In genomic region chr15:84697611-84698011, GRCm38 (mm10) we compare ENCODE assay signal across 7 mouse cellular contexts. TPM values are rescaled to one million over a fixed set of nuclear protein-coding genes. Genes with fewer than 3 reads are reported as not detected.
A peak's percentile ranks its signal among the peaks of the same experiment; 100 is the strongest.
DNase-seq lines count a peak whose midpoint lies in the region; ATAC-seq and TF ChIP-seq lines count a peak whose summit lies in the region.

No protein-coding gene starts in this region.

- TF ChIP-seq POLR2A in testis, adult 2 months (IDR thresholded peaks at IDR 0.05; ENCODE audit: control insufficient read depth, low read depth, low read length): no peak

- H3K4me2 ChIP-seq in limb, embryonic 11.5 days (ENCODE audit: low read depth, severe bottlenecking): no peak overlapping the region
- H3K4me2 ChIP-seq in liver, embryonic 11.5 days: no peak overlapping the region

- H3K4me3 ChIP-seq in limb, embryonic 11.5 days (ENCODE audit: low read depth, low read length): no peak overlapping the region
- no peak overlapping the region for H3K4me3 ChIP-seq in testis, adult 2 months (ENCODE audit: control insufficient read depth, low read depth, low read length)
- H3K4me3 ChIP-seq in liver, embryonic 11.5 days (ENCODE audit: low read depth, low read length): no peak overlapping the region

- intact Hi-C loops in heart, postnatal 25 days (cut with DNase I): no loop called here

- DNase-seq in Muller cell, postnatal 12 days (ENCODE audit: inconsistent ontology term): peak; percentile 47
- DNase-seq in adrenal gland, adult 8-10 months: peak; percentile 55
- peak; percentile 79 for DNase-seq in heart, postnatal 25 days (ENCODE audit: low spot score)
- DNase-seq in limb, embryonic 11.5 days (ENCODE audit: low spot score): no peak
- DNase-seq in liver, embryonic 11.5 days (ENCODE audit: low spot score): no peak

- H3K27me3 ChIP-seq in limb, embryonic 11.5 days (ENCODE audit: control insufficient read depth, insufficient read depth, low read length): no peaks in the 10 kb centered on the region
- H3K27me3 ChIP-seq in testis, adult 2 months (ENCODE audit: control insufficient read depth, insufficient read depth, low read length): no peaks in the 10 kb centered on the region
- H3K27me3 ChIP-seq in liver, embryonic 11.5 days (replicated peaks; ENCODE audit: control insufficient read depth, insufficient read depth, low read length): no peaks in the 10 kb centered on the region

- H3K27ac ChIP-seq in limb, embryonic 11.5 days (replicated peaks; ENCODE audit: low read depth, low read length): peak overlapping the region; percentile 70
- H3K27ac ChIP-seq in testis, adult 2 months (ENCODE audit: control insufficient read depth, insufficient read depth, low read depth, low read length): peak overlapping the region; percentile 62; the same call in 1 of the 2 replicates
- no peak overlapping the region for H3K27ac ChIP-seq in liver, embryonic 11.5 days (ENCODE audit: low read depth, low read length)

- peaks cover 14% of the 10 kb centered on the region for H3K4me1 ChIP-seq in limb, embryonic 11.5 days (ENCODE audit: control insufficient read depth, insufficient read depth, low read length)
- H3K4me1 ChIP-seq in testis, adult 2 months (ENCODE audit: control insufficient read depth, insufficient read depth, low read length): peaks cover 7% of the 10 kb centered on the region
- no peaks in the 10 kb centered on the region for H3K4me1 ChIP-seq in liver, embryonic 11.5 days (replicated peaks; ENCODE audit: control insufficient read depth, insufficient read depth, low read length)

- no peak overlapping the region for H3K9ac ChIP-seq in limb, embryonic 11.5 days (ENCODE audit: low read length)
- no peak overlapping the region for H3K9ac ChIP-seq in liver, embryonic 11.5 days (ENCODE audit: low read depth, low read length)

- H3K9me3 ChIP-seq in limb, embryonic 11.5 days (ENCODE audit: control insufficient read depth, low read length): no peaks in the 10 kb centered on the region
- no peaks in the 10 kb centered on the region for H3K9me3 ChIP-seq in liver, embryonic 11.5 days (ENCODE audit: control insufficient read depth, low read length)

- 63% methylated on average over 11 of the region's 11 CpGs for WGBS in limb, embryonic 11.5 days
- WGBS in liver, embryonic 11.5 days: 80% methylated on average over 11 of the region's 11 CpGs

- H3K36me3 ChIP-seq in limb, embryonic 11.5 days (ENCODE audit: control insufficient read depth, insufficient read depth, low read length): 0 out of 2 replicates have a peak, but pooled peaks cover 2% of the 10 kb centered on the region
- no peaks in the 10 kb centered on the region for H3K36me3 ChIP-seq in testis, adult 2 months (ENCODE audit: control insufficient read depth, insufficient read depth, low read length)
- peaks cover 10% of the 10 kb centered on the region; the same call in 1 of the 2 replicates for H3K36me3 ChIP-seq in liver, embryonic 11.5 days (ENCODE audit: control insufficient read depth, insufficient read depth, low read length)

- ATAC-seq in frontal cortex, adult (ENCODE audit: low TSS enrichment): peak; percentile 39
- no peak for ATAC-seq in limb, embryonic 11.5 days (ENCODE audit: insufficient number of reproducible peaks, low FRiP score, low TSS enrichment, low read depth)
- no peak for ATAC-seq in liver, embryonic 11.5 days (replicated peaks; ENCODE audit: low FRiP score)

- no peak for TF ChIP-seq CTCF in testis, adult 2 months (IDR thresholded peaks at IDR 0.05; ENCODE audit: control insufficient read depth, insufficient read depth, insufficient replicate concordance, low read depth, low read length)

RNA-seq across cellular contexts. Expression of gene Arhgap8, which starts 22.2 kb away (rescaled TPM):
- 1 to 10 TPM in 3 of 4 experiments, under 1 TPM in 1; 0.64 to 2.6 (median 1.9) TPM for total RNA-seq in adrenal gland, adult 8-10 months (2022)
- total RNA-seq in heart, postnatal 25 days (2021): 1 to 10 TPM in 1 of 2 experiments, under 1 TPM in 1; 0.55 to 1.1 TPM
- polyA plus RNA-seq in limb, embryonic 11.5 days (2014; fragmentation: Nextera tagmentation; extraction: Ambion mirVana): 3.1 and 5.2 TPM in 2 replicates
- 3.1 and 3.7 TPM in 2 replicates for polyA plus RNA-seq in testis, adult 2 months (2012; rRNA removed)
- polyA plus RNA-seq in liver, embryonic 11.5 days (2014; fragmentation: Nextera tagmentation; extraction: Ambion mirVana): 0.93 and 1.3 TPM in 2 replicates

RNA-seq across cellular contexts. Expression of gene Prr5, which starts 28.2 kb away (rescaled TPM):
- 1 to 10 TPM; 4.8 to 8.3 (median 6.0) TPM for total RNA-seq in adrenal gland, adult 8-10 months (2022)
- total RNA-seq in heart, postnatal 25 days (2021): 1 to 10 TPM; 3.1 to 3.4 TPM
- 13.2 and 14.4 TPM in 2 replicates for polyA plus RNA-seq in limb, embryonic 11.5 days (2014; fragmentation: Nextera tagmentation; extraction: Ambion mirVana)
- polyA plus RNA-seq in testis, adult 2 months (2012; rRNA removed): 13.0 and 13.4 TPM in 2 replicates
- polyA plus RNA-seq in liver, embryonic 11.5 days (2014; fragmentation: Nextera tagmentation; extraction: Ambion mirVana): 17.7 and 20.4 TPM in 2 replicates

Comparison
In these comparisons a context has a peak if more than half of its experiments do, and no peak if none do; other contexts are left out.
1. DNase-seq: peak in Muller cell, postnatal 12 days (single experiment), adrenal gland, adult 8-10 months (single experiment) and heart, postnatal 25 days (single experiment); none in limb, embryonic 11.5 days (single experiment) and liver, embryonic 11.5 days (single experiment).